Mouse (Mus musculus) liver, embryonic 14.5 days (tissue): Measurements from ENCODE around the gene Nufip1. TPM values are rescaled to one million over a fixed set of nuclear protein-coding genes. Genes with fewer than 3 reads are reported as not detected.
A peak's percentile ranks its signal among the peaks of the same experiment; 100 is the strongest.

ENCODE experiments used
- ATAC-seq: fragments of 200-750 bp; cut with Nextera tagmentation; 2 replicates; pipeline ENCODE4 v1.8.0; 2017; ENCODE audit warnings: moderate number of reproducible peaks, mild to moderate bottlenecking, moderate library complexity; ENCODE audit not compliant: insufficient read depth
- DNase-seq, 3 experiments: peaks; one replicate each; pipeline ENCODE4 v3.0.0-alpha.2; 2012 to 2013; ENCODE audit warnings: low read depth in 3 of 3, low spot score in 3 of 3
- H3K27ac ChIP-seq: fragments of 300-500 bp; sonication (generic); 2 replicates; pipeline ENCODE4 v1.5.1; 2014; ENCODE audit warnings: moderate library complexity, mild to moderate bottlenecking, control low read depth, inconsistent platforms
- H3K27me3 ChIP-seq: fragments of 300-500 bp; sonication (generic); 2 replicates; pipeline ENCODE4 v1.6.1; 2014; ENCODE audit warnings: mild to moderate bottlenecking, low read length, moderate library complexity; ENCODE audit not compliant: control insufficient read depth, insufficient read depth
- H3K36me3 ChIP-seq: fragments of 300-500 bp; sonication (generic); replicated peaks from 2 replicates; pipeline ENCODE4 v1.6.1; 2014; ENCODE audit warnings: low read depth; ENCODE audit not compliant: control insufficient read depth, insufficient read depth
- H3K4me1 ChIP-seq, 2 experiments: fragments of 200-500 bp in 1 of 2; fragments of 300-500 bp in 1 of 2; sonication (generic) in 1 of 2; replicated peaks; 2 replicates each; pipeline ENCODE4 v1.6.1; 2012 to 2014; ENCODE audit warnings: antibody characterized with exemption in 1 of 2, inconsistent platforms in 1 of 2, low read length in 1 of 2; ENCODE audit not compliant: control insufficient read depth in 2 of 2, insufficient read depth in 2 of 2
- H3K4me2 ChIP-seq: fragments of 300-500 bp; sonication (generic); 2 replicates; pipeline ENCODE4 v1.6.1; 2014; ENCODE audit warnings: low read depth, mild to moderate bottlenecking, control low read depth, moderate library complexity
- H3K4me3 ChIP-seq, 2 experiments: fragments of 200-500 bp in 1 of 2; fragments of 300-500 bp in 1 of 2; sonication (generic) in 1 of 2; 2 replicates each; pipeline ENCODE4 v1.5.1; 2012 to 2014; ENCODE audit warnings: low read depth in 2 of 2, low read length in 2 of 2, mild to moderate bottlenecking in 2 of 2, control low read depth in 1 of 2, inconsistent platforms in 1 of 2, moderate library complexity in 1 of 2; ENCODE audit not compliant: insufficient read depth in 1 of 2
- H3K9ac ChIP-seq: fragments of 300-500 bp; sonication (generic); replicated peaks from 2 replicates; pipeline ENCODE4 v1.6.1; 2014; ENCODE audit warnings: mild to moderate bottlenecking, control low read depth, moderate library complexity
- H3K9me3 ChIP-seq: fragments of 300-500 bp; sonication (generic); 2 replicates; pipeline ENCODE4 v1.6.1; 2016; ENCODE audit warnings: low read length, mixed read lengths; ENCODE audit not compliant: control insufficient read depth
- CTCF ChIP-seq: IDR thresholded peaks from 2 replicates; pipeline ENCODE4 v1.5.1; 2016; ENCODE audit warnings: antibody characterized with exemption, low read depth, control low read depth
- EP300 ChIP-seq: IDR thresholded peaks from 2 replicates; pipeline ENCODE4 v1.6.1; 2016; ENCODE audit warnings: antibody characterized with exemption, low read depth
- WGBS: fragments of 180-500 bp; shearing (Covaris S2); extraction: QIAGEN DNeasy Blood & Tissue Kit; methylation state at CpG from one replicate; pipeline ENCODE4 v1.1.7; 2014; ENCODE audit not compliant: insufficient replicate concordance; 5-methylcytosine and 5-hydroxymethylcytosine counted together
- polyA plus RNA-seq, 2 experiments: library from polyadenylated mRNA; depleted of rRNA in 1 of 2; stranded (reverse) in 1 of 2; unstranded in 1 of 2; fragments of >200 nt; fragmentation: Nextera tagmentation in 1 of 2; extraction: Ambion mirVana in 1 of 2; gene quantifications; 2 replicates each; pipeline versions ENCODE4 v1.2.1 to v1.2.3; 2012 to 2014

Nufip1 gene
- polyA plus RNA-seq, 2 experiments = 3.1 to 4.6 TPM

DNA sequence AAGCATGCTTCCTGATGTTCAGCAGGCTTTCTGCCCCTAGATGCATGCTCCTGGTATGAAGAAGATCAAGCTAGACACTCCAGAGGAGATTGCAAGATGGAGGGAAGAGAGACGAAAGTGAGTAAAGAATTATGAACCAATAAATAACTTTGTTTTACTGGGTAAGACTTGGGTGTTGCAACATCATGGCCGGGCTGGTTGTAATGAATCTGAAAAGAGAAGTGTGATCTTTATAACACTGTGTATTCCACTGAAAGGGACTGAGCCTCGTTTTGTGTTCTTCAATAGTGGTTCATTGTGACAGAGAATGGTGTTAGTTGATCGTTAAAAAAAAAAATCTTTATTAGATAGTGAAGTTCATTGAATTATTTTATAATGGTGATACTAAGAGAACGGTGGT, 5.1 kb downstream of the Nufip1 start:
- TF ChIP-seq EP300 = no peak
- no peak for TF ChIP-seq CTCF
- H3K27ac ChIP-seq = no peak overlapping the region
- no peak overlapping the region for H3K4me3 ChIP-seq
- peaks cover 16% of the 10 kb centered on the region for H3K36me3 ChIP-seq
- no peaks in the 10 kb centered on the region for H3K27me3 ChIP-seq
- DNase-seq = no peak
- peaks cover 0 to 4% of the 10 kb centered on the region in 2 experiments; a peak in 1 of 4 replicates for H3K4me1 ChIP-seq
- WGBS = 66% methylated on average over 5 of the region's 5 CpGs
- no peaks in the 10 kb centered on the region for H3K9me3 ChIP-seq
- no peak overlapping the region for H3K4me2 ChIP-seq
- ATAC-seq = no peak
- H3K9ac ChIP-seq = no peak overlapping the region

- no peaks in the 10 kb centered on the region for H3K4me1 ChIP-seq
- DNase-seq = no peak
- TF ChIP-seq EP300 = no peak
- TF ChIP-seq CTCF = peak; percentile 9; the same call in 1 of the 2 replicates
- H3K9me3 ChIP-seq = no peaks in the 10 kb centered on the region
- no peaks in the 10 kb centered on the region for H3K27me3 ChIP-seq
- WGBS = 41% methylated on average over 4 of the region's 4 CpGs
- H3K4me2 ChIP-seq = no peak overlapping the region
- no peak overlapping the region for H3K4me3 ChIP-seq
- no peak for ATAC-seq
- no peak overlapping the region for H3K9ac ChIP-seq
- no peak overlapping the region for H3K27ac ChIP-seq
- peaks cover 15% of the 10 kb centered on the region for H3K36me3 ChIP-seq
These were observed 8.3 kb downstream of the Nufip1 start for GRCm38 (mm10) chr14:76118963-76119362.

DNA sequence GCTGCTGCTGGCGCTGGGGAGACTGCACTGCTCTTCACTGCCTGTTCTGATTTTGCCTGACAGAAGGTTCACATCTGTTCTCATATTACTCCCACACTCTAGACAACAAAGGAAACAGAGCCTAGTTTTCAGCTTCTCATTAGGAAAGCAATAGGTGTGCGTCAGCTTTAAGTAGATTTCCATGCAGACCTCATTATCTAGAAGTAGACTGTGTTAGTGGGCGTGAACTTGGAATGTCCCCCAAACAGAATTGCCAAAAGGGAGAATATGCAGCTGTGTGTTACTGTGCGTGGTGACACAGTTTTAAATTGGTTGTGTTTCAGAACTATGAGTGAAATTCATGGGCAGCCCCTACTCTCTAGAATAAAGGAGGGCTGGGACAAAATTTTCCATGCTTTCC, 9.8 kb downstream of the Nufip1 start:
- TF ChIP-seq CTCF (no peak), EP300 (no peak)
- H3K27me3 ChIP-seq = no peaks in the 10 kb centered on the region
- DNase-seq (no peak), ATAC-seq (no peak)
- no peaks in the 10 kb centered on the region for H3K9me3 ChIP-seq
- no peak overlapping the region for H3K27ac ChIP-seq
- WGBS = 75% methylated on average over 4 of the region's 4 CpGs
- H3K4me1 ChIP-seq = no peaks in the 10 kb centered on the region
- no peak overlapping the region for H3K4me3 ChIP-seq
- peaks cover 17% of the 10 kb centered on the region for H3K36me3 ChIP-seq
- no peak overlapping the region for H3K9ac ChIP-seq
- no peak overlapping the region for H3K4me2 ChIP-seq

GRCm38 (mm10) chr14:76121901-76122662, 11.4 kb downstream of the Nufip1 start:
- TF ChIP-seq EP300 (no peak), CTCF (peak; percentile 75)
- Histone ChIP-seq H3K9ac (no peak overlapping the region), H3K4me1 (no peaks in the 10 kb centered on the region), H3K4me2 (no peak overlapping the region), H3K27me3 (no peaks in the 10 kb centered on the region), H3K36me3 (peaks cover 12% of the 10 kb centered on the region), H3K27ac (no peak overlapping the region), H3K9me3 (no peaks in the 10 kb centered on the region), H3K4me3 (no peak overlapping the region)
- ATAC-seq (no peak), DNase-seq (no peak)
- 53% methylated on average over 6 of the region's 6 CpGs for WGBS

GRCm38 (mm10) chr14:76122663-76123058, 12.0 kb downstream of the Nufip1 start:
- no peak for DNase-seq
- TF ChIP-seq CTCF = no peak
- no peak for TF ChIP-seq EP300
- no peaks in the 10 kb centered on the region for H3K9me3 ChIP-seq
- no peak for ATAC-seq
- no peak overlapping the region for H3K4me2 ChIP-seq
- no peaks in the 10 kb centered on the region for H3K27me3 ChIP-seq
- no peak overlapping the region for H3K27ac ChIP-seq
- no peaks in the 10 kb centered on the region for H3K4me1 ChIP-seq
- H3K36me3 ChIP-seq = peaks cover 15% of the 10 kb centered on the region
- H3K4me3 ChIP-seq = no peak overlapping the region
- 76% methylated on average over 8 of the region's 8 CpGs for WGBS
- H3K9ac ChIP-seq = no peak overlapping the region
